ENCODE assay signal across 8 mouse cellular contexts in the genomic region with DNA sequence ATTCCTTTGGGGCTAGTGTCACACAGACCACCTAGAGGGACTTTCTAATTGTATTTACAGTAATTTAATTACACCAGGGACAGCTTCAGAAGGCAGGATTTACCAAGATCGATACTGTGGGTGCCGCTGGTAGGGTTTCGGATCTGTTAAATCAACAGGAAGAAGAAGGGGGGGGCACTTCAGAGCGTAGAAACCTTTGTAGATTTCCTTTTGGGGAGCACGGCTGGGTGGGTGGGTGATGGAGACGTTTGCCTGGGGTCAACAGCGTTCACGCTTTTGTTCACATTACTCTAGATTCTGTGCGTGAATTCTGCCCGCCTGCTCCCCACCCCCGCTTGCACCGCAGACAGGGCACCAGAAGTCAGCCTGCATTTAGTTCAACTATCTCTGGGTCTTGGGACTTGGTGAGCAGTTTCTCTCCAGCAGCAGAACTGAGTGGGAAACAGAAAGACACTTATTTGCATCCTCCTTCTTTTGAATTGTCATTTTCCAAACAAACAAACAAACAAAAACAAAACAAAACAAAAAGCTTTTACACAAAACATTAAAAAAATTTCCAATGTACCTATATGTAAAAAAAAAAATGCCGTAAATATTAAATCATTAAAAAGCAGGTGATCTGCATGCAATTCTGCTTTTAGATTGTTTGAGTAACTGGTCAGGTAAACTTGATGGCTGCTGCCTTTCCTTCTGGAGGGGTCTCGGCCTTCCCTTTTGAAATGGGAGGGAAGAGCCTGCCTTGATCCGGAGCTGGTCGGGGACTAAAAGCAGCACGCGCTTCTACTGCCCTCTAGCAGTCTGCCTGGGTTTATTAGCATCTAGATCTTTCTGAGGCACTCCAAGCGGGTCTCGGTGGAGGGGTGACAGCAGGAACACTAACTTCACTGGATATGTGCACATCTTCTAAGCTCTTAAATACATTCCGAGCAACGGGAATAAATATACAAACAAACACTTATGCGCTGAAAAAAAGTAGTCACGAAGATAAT. TPM values are rescaled to one million over a fixed set of nuclear protein-coding genes. Genes with fewer than 3 reads are reported as not detected.
DNase-seq lines count a peak whose midpoint lies in the region; ATAC-seq lines count a peak whose summit lies in the region.

No protein-coding gene starts in this region.

- DNase-seq in ES-CJ7 (ENCODE audit: low read depth, low spot score), result peak; percentile 85
- DNase-seq in adrenal gland, postnatal 14 days, result peak; percentile 72
- peak; percentile 86 for DNase-seq in embryonic facial prominence, embryonic 14.5 days (ENCODE audit: low spot score)
- peak; percentile 75 for DNase-seq in kidney, postnatal 10 days
- peak; percentile 54 for DNase-seq in yolk sac, embryonic 10.5 days (ENCODE audit: low spot score)

- peaks cover 9% of the 10 kb centered on the region; the same call in 1 of the 2 replicates for H3K4me1 ChIP-seq in embryonic facial prominence, embryonic 14.5 days (ENCODE audit: control insufficient read depth, insufficient read depth, low read length)
- peaks cover 0 to 7% of the 10 kb centered on the region in 2 experiments; a peak in 2 of 4 replicates for H3K4me1 ChIP-seq in heart, embryonic 14.5 days (ENCODE audit: control insufficient read depth in 2 of 2, insufficient read depth in 2 of 2, low read length in 2 of 2)
- H3K4me1 ChIP-seq in liver, embryonic 16.5 days (ENCODE audit: control insufficient read depth, low read depth, low read length), result no peaks in the 10 kb centered on the region; the same call in 1 of the 2 replicates
- H3K4me1 ChIP-seq in neural tube, embryonic 12.5 days, result peaks cover 11% of the 10 kb centered on the region

- peak; percentile 80 for ATAC-seq in embryonic facial prominence, embryonic 14.5 days (ENCODE audit: low read depth)
- ATAC-seq in heart, embryonic 14.5 days (ENCODE audit: insufficient number of reproducible peaks, insufficient read depth, low FRiP score, low read depth), result no peak
- ATAC-seq in liver, embryonic 16.5 days (ENCODE audit: low read depth), result no peak
- ATAC-seq in neural tube, embryonic 12.5 days (ENCODE audit: low FRiP score, low read depth), result no peak

- peaks cover 2% of the 10 kb centered on the region; the same call in 1 of the 2 replicates for H3K27me3 ChIP-seq in embryonic facial prominence, embryonic 14.5 days (replicated peaks; ENCODE audit: control insufficient read depth, insufficient read depth, low read length)
- no peaks in the 10 kb centered on the region for H3K27me3 ChIP-seq in heart, embryonic 14.5 days (ENCODE audit: control insufficient read depth, insufficient read depth, low read length)
- H3K27me3 ChIP-seq in liver, embryonic 16.5 days (ENCODE audit: control insufficient read depth, insufficient read depth, low read depth, low read length), result no peaks in the 10 kb centered on the region
- peaks cover 10% of the 10 kb centered on the region for H3K27me3 ChIP-seq in neural tube, embryonic 12.5 days (replicated peaks)

- H3K36me3 ChIP-seq in embryonic facial prominence, embryonic 14.5 days (ENCODE audit: control insufficient read depth, insufficient read depth, low read length), result no peaks in the 10 kb centered on the region
- H3K36me3 ChIP-seq in heart, embryonic 14.5 days (ENCODE audit: control insufficient read depth, insufficient read depth, low read length), result no peaks in the 10 kb centered on the region
- H3K36me3 ChIP-seq in liver, embryonic 16.5 days (ENCODE audit: control insufficient read depth, insufficient read depth), result no peaks in the 10 kb centered on the region
- H3K36me3 ChIP-seq in neural tube, embryonic 12.5 days, result no peaks in the 10 kb centered on the region

- H3K27ac ChIP-seq in embryonic facial prominence, embryonic 14.5 days (replicated peaks; ENCODE audit: low read depth, low read length), result no peak overlapping the region
- peak overlapping the region; percentile 64 to 79 for H3K27ac ChIP-seq in heart, embryonic 14.5 days (replicated peaks in 1 of 2; ENCODE audit: control insufficient read depth in 1 of 2, insufficient read depth in 1 of 2, low read depth in 2 of 2, low read length in 2 of 2)
- no peak overlapping the region for H3K27ac ChIP-seq in liver, embryonic 16.5 days (ENCODE audit: low read length)
- H3K27ac ChIP-seq in neural tube, embryonic 12.5 days, result no peak overlapping the region

- peak overlapping the region; percentile 58 for H3K4me2 ChIP-seq in embryonic facial prominence, embryonic 14.5 days (ENCODE audit: low read depth, low read length)
- peak overlapping the region; percentile 68 for H3K4me2 ChIP-seq in heart, embryonic 14.5 days (ENCODE audit: low read length)
- peak overlapping the region; percentile 54 for H3K4me2 ChIP-seq in liver, embryonic 16.5 days (ENCODE audit: low read depth, low read length)
- H3K4me2 ChIP-seq in neural tube, embryonic 12.5 days (replicated peaks), result peak overlapping the region; percentile 55

- 9% methylated on average over 24 of the region's 24 CpGs for WGBS in embryonic facial prominence, embryonic 14.5 days
- 6% methylated on average over 24 of the region's 24 CpGs for WGBS in heart, embryonic 14.5 days
- WGBS in liver, embryonic 16.5 days (ENCODE audit: insufficient replicate concordance), result 9% methylated on average over 24 of the region's 24 CpGs
- 11% methylated on average over 24 of the region's 24 CpGs for WGBS in neural tube, embryonic 12.5 days

- peak overlapping the region; percentile 57 for H3K9ac ChIP-seq in embryonic facial prominence, embryonic 14.5 days (ENCODE audit: low read depth, low read length)
- H3K9ac ChIP-seq in heart, embryonic 14.5 days (ENCODE audit: low read length), result peak overlapping the region; percentile 66
- H3K9ac ChIP-seq in liver, embryonic 16.5 days (ENCODE audit: low read depth, low read length), result no peak overlapping the region
- peak overlapping the region; percentile 21; the same call in 1 of the 2 replicates for H3K9ac ChIP-seq in neural tube, embryonic 12.5 days

- H3K9me3 ChIP-seq in embryonic facial prominence, embryonic 14.5 days (ENCODE audit: control insufficient read depth, low read length), result no peaks in the 10 kb centered on the region
- H3K9me3 ChIP-seq in heart, embryonic 14.5 days (ENCODE audit: control insufficient read depth, low read length), result no peaks in the 10 kb centered on the region
- no peaks in the 10 kb centered on the region for H3K9me3 ChIP-seq in liver, embryonic 16.5 days (replicated peaks; ENCODE audit: control insufficient read depth, low read length)
- no peaks in the 10 kb centered on the region for H3K9me3 ChIP-seq in neural tube, embryonic 12.5 days

- H3K4me3 ChIP-seq in embryonic facial prominence, embryonic 14.5 days (ENCODE audit: low read depth, low read length), result peak overlapping the region; percentile 30
- peak overlapping the region; percentile 29 to 42 for H3K4me3 ChIP-seq in heart, embryonic 14.5 days (ENCODE audit: control insufficient read depth in 1 of 2, insufficient read depth in 1 of 2, low read depth in 1 of 2, low read length in 2 of 2)
- peak overlapping the region; percentile 44 for H3K4me3 ChIP-seq in liver, embryonic 16.5 days (ENCODE audit: low read depth, low read length)
- H3K4me3 ChIP-seq in neural tube, embryonic 12.5 days, result peak overlapping the region; percentile 8; the same call in 1 of the 2 replicates

RNA-seq across cellular contexts. Expression of a gene that starts 57.3 kb away (rescaled TPM):
- 0.26 and 0.48 TPM in 2 replicates for total RNA-seq in adrenal gland, postnatal 14 days (2021)
- polyA plus RNA-seq in embryonic facial prominence, embryonic 14.5 days (2014; fragmentation: Nextera tagmentation; extraction: Ambion mirVana), result 1.5 and 2.2 TPM in 2 replicates
- 1.6 and 1.9 TPM in 2 replicates for polyA plus RNA-seq in heart, embryonic 14.5 days (2014; fragmentation: Nextera tagmentation; extraction: Ambion mirVana)
- polyA plus RNA-seq in liver, embryonic 16.5 days (2015; fragmentation: Nextera tagmentation; extraction: Ambion mirVana), result 0.20 and 0.21 TPM in 2 replicates
- 1.3 and 1.8 TPM in 2 replicates for polyA plus RNA-seq in neural tube, embryonic 12.5 days (2016; fragmentation: Nextera tagmentation; extraction: Ambion mirVana)

RNA-seq across cellular contexts. Expression of a gene that starts 57.4 kb away (rescaled TPM):
- total RNA-seq in adrenal gland, postnatal 14 days (2021), result 19.4 and 22.6 TPM in 2 replicates
- polyA plus RNA-seq in embryonic facial prominence, embryonic 14.5 days (2014; fragmentation: Nextera tagmentation; extraction: Ambion mirVana), result 80.0 and 80.6 TPM in 2 replicates
- 50.1 and 52.9 TPM in 2 replicates for polyA plus RNA-seq in heart, embryonic 14.5 days (2014; fragmentation: Nextera tagmentation; extraction: Ambion mirVana)
- polyA plus RNA-seq in liver, embryonic 16.5 days (2015; fragmentation: Nextera tagmentation; extraction: Ambion mirVana), result 16.7 and 18.8 TPM in 2 replicates
- polyA plus RNA-seq in neural tube, embryonic 12.5 days (2016; fragmentation: Nextera tagmentation; extraction: Ambion mirVana), result 62.0 and 62.8 TPM in 2 replicates

Comparison
In these comparisons a context has a peak if more than half of its experiments do, and no peak if none do; other contexts are left out.
1. H3K27ac ChIP-seq: peak in heart, embryonic 14.5 days (2 of 2); none in embryonic facial prominence, embryonic 14.5 days (single experiment), liver, embryonic 16.5 days (single experiment) and neural tube, embryonic 12.5 days (single experiment).
2. Peak in every context shown above with its lines, with median percentiles within 50 percentile points of each other: DNase-seq, H3K4me2 ChIP-seq and H3K4me3 ChIP-seq.